Mouse (Mus musculus): Measurements from ENCODE around the gene Sdhaf1. TPM values are rescaled to one million over a fixed set of nuclear protein-coding genes. Genes with fewer than 3 reads are reported as not detected.

Gene Sdhaf1
- polyA plus RNA-seq, 1 experiment = 13.4 TPM

DNA sequence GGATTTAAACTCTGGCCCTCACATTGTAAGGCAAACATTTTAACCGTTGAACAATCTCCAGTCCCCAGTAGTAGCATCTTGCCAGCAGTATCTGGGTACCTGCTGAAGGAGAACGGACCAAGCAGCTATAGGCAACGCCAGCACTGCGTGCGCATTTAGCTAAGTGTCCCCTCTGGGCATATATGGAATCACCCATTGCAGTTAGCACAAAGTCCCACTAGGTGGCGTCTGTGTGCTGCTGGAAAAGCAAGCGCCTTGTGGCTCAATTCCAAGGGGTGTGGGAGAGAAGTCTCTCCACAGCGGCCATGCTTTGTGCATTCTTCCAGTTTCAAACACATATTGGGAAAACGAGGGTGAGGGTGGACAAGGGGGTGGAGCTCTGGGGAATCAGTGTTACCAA lies 12.7 kb upstream of the Sdhaf1 start:
- Histone ChIP-seq H3K36me3 (ENCODE audit: control insufficient read depth, insufficient read depth, low read length) (no peaks in the 10 kb centered on the region), H3K27ac (ENCODE audit: insufficient read depth, low read length) (no peak overlapping the region), H3K27me3 (ENCODE audit: control insufficient read depth, insufficient read depth, low read length) (no peaks in the 10 kb centered on the region), H3K4me3 (ENCODE audit: extremely low read depth, insufficient read depth, insufficient read length) (no peak overlapping the region), H3K4me1 (ENCODE audit: control insufficient read depth, insufficient read depth, insufficient read length) (peaks cover 2% of the 10 kb centered on the region; the same call in 1 of the 2 replicates)
- WGBS = 4% methylated on average over 9 of the region's 9 CpGs
- peak; percentile 31 to 46 for DNase-seq (ENCODE audit: low read depth in 1 of 2, low spot score in 2 of 2)
- peak; percentile 38; the same call in 1 of the 2 replicates for TF ChIP-seq CTCF (IDR thresholded peaks at IDR 0.05; ENCODE audit: extremely low read depth, insufficient read depth, insufficient read length, insufficient replicate concordance)
- no peak for TF ChIP-seq POLR2A (IDR thresholded peaks at IDR 0.05; ENCODE audit: low read depth, low read length)

DNA sequence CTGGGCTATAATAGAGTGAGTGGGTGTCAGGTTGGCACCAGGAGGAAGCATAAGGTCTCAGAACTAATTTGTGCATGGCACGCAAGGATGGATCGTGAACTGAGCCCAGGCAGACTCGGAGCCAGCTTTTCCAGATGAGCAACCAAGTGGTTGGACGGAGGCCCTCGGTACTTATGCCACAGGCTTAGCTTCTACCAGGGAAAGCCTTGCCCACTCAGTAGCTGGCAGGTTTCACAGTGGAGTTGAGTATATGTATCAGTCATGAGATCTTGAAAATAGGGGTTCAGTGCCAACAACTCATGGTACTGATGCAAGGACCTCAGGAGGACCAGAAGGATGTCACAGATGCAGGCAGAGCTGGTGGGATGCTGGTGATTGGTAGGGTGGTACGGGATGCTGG lies 12.0 kb upstream of the Sdhaf1 start:
- WGBS = 82% methylated on average over 6 of the region's 6 CpGs
- no peak for TF ChIP-seq POLR2A (IDR thresholded peaks at IDR 0.05; ENCODE audit: low read depth, low read length)
- no peak for TF ChIP-seq CTCF (IDR thresholded peaks at IDR 0.05; ENCODE audit: extremely low read depth, insufficient read depth, insufficient read length, insufficient replicate concordance)
- H3K27me3 ChIP-seq (ENCODE audit: control insufficient read depth, insufficient read depth, low read length) = no peaks in the 10 kb centered on the region
- DNase-seq (ENCODE audit: low read depth in 1 of 2, low spot score in 2 of 2) = no peak
- no peak overlapping the region for H3K27ac ChIP-seq (ENCODE audit: insufficient read depth, low read length)
- no peak overlapping the region for H3K4me3 ChIP-seq (ENCODE audit: extremely low read depth, insufficient read depth, insufficient read length)
- peaks cover 2% of the 10 kb centered on the region; the same call in 1 of the 2 replicates for H3K4me1 ChIP-seq (ENCODE audit: control insufficient read depth, insufficient read depth, insufficient read length)
- H3K36me3 ChIP-seq (ENCODE audit: control insufficient read depth, insufficient read depth, low read length) = no peaks in the 10 kb centered on the region

GRCm38 (mm10) chr7:30334563-30334962 lies 10.9 kb upstream of the Sdhaf1 start:
- Histone ChIP-seq H3K36me3 (ENCODE audit: control insufficient read depth, insufficient read depth, low read length) (no peaks in the 10 kb centered on the region), H3K4me3 (ENCODE audit: extremely low read depth, insufficient read depth, insufficient read length) (no peak overlapping the region), H3K27me3 (ENCODE audit: control insufficient read depth, insufficient read depth, low read length) (no peaks in the 10 kb centered on the region), H3K27ac (ENCODE audit: insufficient read depth, low read length) (no peak overlapping the region), H3K4me1 (ENCODE audit: control insufficient read depth, insufficient read depth, insufficient read length) (peaks cover 2% of the 10 kb centered on the region; the same call in 1 of the 2 replicates)
- no peak for DNase-seq (ENCODE audit: low read depth in 1 of 2, low spot score in 2 of 2)
- no peak for TF ChIP-seq CTCF (IDR thresholded peaks at IDR 0.05; ENCODE audit: extremely low read depth, insufficient read depth, insufficient read length, insufficient replicate concordance)
- no peak for TF ChIP-seq POLR2A (IDR thresholded peaks at IDR 0.05; ENCODE audit: low read depth, low read length)
- WGBS = 61% methylated on average over 5 of the region's 5 CpGs

DNA sequence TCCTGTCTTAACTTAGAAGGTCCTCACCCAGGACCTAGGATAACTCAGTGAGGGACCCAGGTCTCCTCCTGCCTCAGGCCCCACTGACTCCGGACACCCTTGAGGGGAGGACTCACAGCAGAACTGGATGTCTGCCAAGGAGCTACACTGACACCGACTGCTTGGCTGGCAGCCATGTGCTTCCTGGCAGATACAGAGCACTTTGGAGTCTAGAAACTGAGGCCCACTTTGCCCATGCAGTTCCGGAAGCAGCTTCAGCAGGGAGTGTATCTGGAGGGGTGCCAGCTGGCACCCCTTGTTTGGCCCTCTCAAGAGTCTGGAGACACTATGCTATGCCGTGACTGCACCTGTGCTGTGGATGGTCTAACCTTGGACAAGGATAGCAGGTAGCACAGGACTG lies 9.7 kb upstream of the Sdhaf1 start:
- Histone ChIP-seq H3K27me3 (ENCODE audit: control insufficient read depth, insufficient read depth, low read length) (no peaks in the 10 kb centered on the region), H3K4me3 (ENCODE audit: extremely low read depth, insufficient read depth, insufficient read length) (no peak overlapping the region), H3K4me1 (ENCODE audit: control insufficient read depth, insufficient read depth, insufficient read length) (peaks cover 2% of the 10 kb centered on the region; the same call in 1 of the 2 replicates), H3K36me3 (ENCODE audit: control insufficient read depth, insufficient read depth, low read length) (no peaks in the 10 kb centered on the region), H3K27ac (ENCODE audit: insufficient read depth, low read length) (no peak overlapping the region)
- TF ChIP-seq POLR2A (IDR thresholded peaks at IDR 0.05; ENCODE audit: low read depth, low read length) = no peak
- TF ChIP-seq CTCF (IDR thresholded peaks at IDR 0.05; ENCODE audit: extremely low read depth, insufficient read depth, insufficient read length, insufficient replicate concordance) = no peak
- no peak for DNase-seq (ENCODE audit: low read depth in 1 of 2, low spot score in 2 of 2)
- whole genome bisulfite sequencing = 5% methylated on average over 4 of the region's 4 CpGs

DNA sequence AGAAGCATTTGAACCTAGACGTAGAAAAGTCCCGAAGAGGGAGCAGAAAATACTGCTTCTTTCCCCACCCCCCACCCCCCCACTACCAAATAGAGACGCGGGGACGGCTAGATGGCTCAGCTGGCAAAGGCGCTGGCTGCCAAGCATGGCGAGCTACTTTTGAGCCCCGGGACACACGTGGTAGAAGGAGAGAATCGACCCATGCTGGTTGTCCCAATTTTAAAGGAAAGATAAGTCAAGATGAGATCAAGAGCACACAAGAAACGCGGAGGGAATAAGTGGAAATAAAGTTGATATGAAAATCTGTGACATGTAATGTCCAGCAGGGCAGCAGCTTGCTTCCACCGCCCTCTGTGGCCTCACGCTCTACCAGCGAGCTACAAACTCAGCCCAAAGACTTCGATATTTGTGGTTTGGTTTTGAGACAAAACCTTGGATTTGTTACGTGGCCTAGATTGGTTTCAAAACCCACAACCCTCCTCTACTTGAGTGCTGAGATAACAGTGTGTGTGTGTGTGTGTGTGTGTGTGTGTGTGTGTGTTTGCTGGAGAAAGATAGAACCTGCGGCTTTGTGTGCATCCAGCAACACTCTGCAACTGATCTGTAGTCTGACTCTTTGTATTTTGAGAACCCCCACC lies 9.0 kb upstream of the Sdhaf1 start:
- Histone ChIP-seq H3K4me3 (ENCODE audit: extremely low read depth, insufficient read depth, insufficient read length) (no peak overlapping the region), H3K27ac (ENCODE audit: insufficient read depth, low read length) (no peak overlapping the region), H3K4me1 (ENCODE audit: control insufficient read depth, insufficient read depth, insufficient read length) (peaks cover 2% of the 10 kb centered on the region; the same call in 1 of the 2 replicates), H3K36me3 (ENCODE audit: control insufficient read depth, insufficient read depth, low read length) (no peaks in the 10 kb centered on the region), H3K27me3 (ENCODE audit: control insufficient read depth, insufficient read depth, low read length) (no peaks in the 10 kb centered on the region)
- no peak for DNase-seq (ENCODE audit: low read depth in 1 of 2, low spot score in 2 of 2)
- no peak for TF ChIP-seq POLR2A (IDR thresholded peaks at IDR 0.05; ENCODE audit: low read depth, low read length)
- no peak for TF ChIP-seq CTCF (IDR thresholded peaks at IDR 0.05; ENCODE audit: extremely low read depth, insufficient read depth, insufficient read length, insufficient replicate concordance)
- WGBS = 40% methylated on average over 18 of the region's 18 CpGs

- TF ChIP-seq POLR2A (IDR thresholded peaks at IDR 0.05; ENCODE audit: low read depth, low read length) (no peak), CTCF (IDR thresholded peaks at IDR 0.05; ENCODE audit: extremely low read depth, insufficient read depth, insufficient read length, insufficient replicate concordance) (peak; percentile 73; the same call in 1 of the 2 replicates)
- WGBS = 13% methylated on average over 13 of the region's 13 CpGs
- Histone ChIP-seq H3K27me3 (ENCODE audit: control insufficient read depth, insufficient read depth, low read length) (no peaks in the 10 kb centered on the region), H3K4me3 (ENCODE audit: extremely low read depth, insufficient read depth, insufficient read length) (peak overlapping the region; percentile 17; the same call in 1 of the 2 replicates), H3K27ac (ENCODE audit: insufficient read depth, low read length) (no peak overlapping the region), H3K36me3 (ENCODE audit: control insufficient read depth, insufficient read depth, low read length) (no peaks in the 10 kb centered on the region), H3K4me1 (ENCODE audit: control insufficient read depth, insufficient read depth, insufficient read length) (peaks cover 2% of the 10 kb centered on the region; the same call in 1 of the 2 replicates)
- DNase-seq (ENCODE audit: low read depth in 1 of 2, low spot score in 2 of 2) = peak; percentile 71 to 83
These were observed 8.2 kb upstream of the Sdhaf1 start for GRCm38 (mm10) chr7:30331887-30332286.

DNA sequence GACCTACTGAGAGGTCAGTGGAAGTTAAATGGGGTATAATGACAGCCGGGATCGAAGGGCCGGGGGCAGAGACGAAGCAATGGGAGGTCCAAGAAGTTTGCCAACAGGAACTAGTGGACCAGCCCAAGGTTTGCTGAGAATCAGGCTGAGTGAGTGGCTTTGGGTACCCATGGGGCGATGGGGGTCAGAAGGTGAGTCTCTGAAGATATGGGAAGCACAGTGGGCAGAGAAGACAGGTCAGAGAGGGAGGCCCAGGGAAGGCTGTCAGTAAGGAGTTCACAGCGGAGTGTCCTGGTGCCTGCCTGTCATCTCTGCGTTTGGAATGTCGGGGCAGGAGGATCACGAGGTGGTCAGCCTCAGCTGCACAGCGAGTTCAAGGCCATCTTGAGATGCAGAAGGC lies 4.7 kb upstream of the Sdhaf1 start:
- no peaks in the 10 kb centered on the region for H3K36me3 ChIP-seq (ENCODE audit: control insufficient read depth, insufficient read depth, low read length)
- WGBS = 80% methylated on average over 10 of the region's 10 CpGs
- no peak overlapping the region for H3K27ac ChIP-seq (ENCODE audit: insufficient read depth, low read length)
- TF ChIP-seq CTCF (IDR thresholded peaks at IDR 0.05; ENCODE audit: extremely low read depth, insufficient read depth, insufficient read length, insufficient replicate concordance) (no peak), POLR2A (IDR thresholded peaks at IDR 0.05; ENCODE audit: low read depth, low read length) (no peak)
- H3K4me1 ChIP-seq (ENCODE audit: control insufficient read depth, insufficient read depth, insufficient read length) = peaks cover 2% of the 10 kb centered on the region; the same call in 1 of the 2 replicates
- H3K27me3 ChIP-seq (ENCODE audit: control insufficient read depth, insufficient read depth, low read length) = no peaks in the 10 kb centered on the region
- H3K4me3 ChIP-seq (ENCODE audit: extremely low read depth, insufficient read depth, insufficient read length) = no peak overlapping the region
- no peak for DNase-seq (ENCODE audit: low read depth in 1 of 2, low spot score in 2 of 2)
